ENCODE assay signal across 8 mouse cellular contexts in genomic region chr5:92136536-92137238, GRCm38 (mm10). TPM values are rescaled to one million over a fixed set of nuclear protein-coding genes. Genes with fewer than 3 reads are reported as not detected.
DNase-seq lines count a peak whose midpoint lies in the region; ATAC-seq and TF ChIP-seq lines count a peak whose summit lies in the region.

No protein-coding gene starts in this region.

- H3K9ac ChIP-seq in kidney, embryonic 16.5 days (replicated peaks; ENCODE audit: low read length): 0 out of 2 replicates have a peak overlapping the region, but pooled peaks have one; percentile 15
- peak overlapping the region; percentile 61 for H3K9ac ChIP-seq in embryonic facial prominence, embryonic 13.5 days
- H3K9ac ChIP-seq in intestine, embryonic 16.5 days (ENCODE audit: low read depth, low read length): no peak overlapping the region; the same call in 1 of the 2 replicates
- H3K9ac ChIP-seq in neural tube, embryonic 12.5 days: peak overlapping the region; percentile 56

- DNase-seq in kidney, adult 2 months: no peak
- no peak for DNase-seq in frontal cortex, postnatal 10 days (ENCODE audit: low spot score in 2 of 2)
- no peak for DNase-seq in adrenal gland, adult 8-10 months
- no peak for DNase-seq in adrenal gland, adult 18-20 months (ENCODE audit: low spot score in 2 of 2)

- TF ChIP-seq CTCF in kidney, adult 2 months (conservative IDR thresholded peaks at IDR 0.05; ENCODE audit: insufficient read depth, insufficient read length, low read depth, low read length): no peak

- peak overlapping the region; percentile 91 for H3K4me2 ChIP-seq in kidney, embryonic 16.5 days (replicated peaks; ENCODE audit: low read depth, low read length)
- peak overlapping the region; percentile 77 for H3K4me2 ChIP-seq in embryonic facial prominence, embryonic 13.5 days
- peak overlapping the region; percentile 68; the same call in 1 of the 2 replicates for H3K4me2 ChIP-seq in intestine, embryonic 16.5 days (ENCODE audit: low read depth, low read length)
- peak overlapping the region; percentile 72 for H3K4me2 ChIP-seq in neural tube, embryonic 12.5 days (replicated peaks)

- no peak for ATAC-seq in kidney, embryonic 16.5 days (ENCODE audit: low FRiP score, low TSS enrichment)
- no peak for ATAC-seq in embryonic facial prominence, embryonic 13.5 days (ENCODE audit: insufficient number of reproducible peaks, insufficient read depth, low FRiP score, low TSS enrichment, low read depth)
- no peak for ATAC-seq in intestine, embryonic 16.5 days
- no peak for ATAC-seq in neural tube, embryonic 12.5 days (ENCODE audit: low FRiP score, low read depth)

- H3K27me3 ChIP-seq in kidney, embryonic 16.5 days (ENCODE audit: insufficient read depth, low read length): no peaks in the 10 kb centered on the region
- no peaks in the 10 kb centered on the region for H3K27me3 ChIP-seq in kidney, adult 2 months (replicated peaks; ENCODE audit: control insufficient read depth, insufficient read depth, low read length)
- H3K27me3 ChIP-seq in embryonic facial prominence, embryonic 13.5 days: no peaks in the 10 kb centered on the region
- H3K27me3 ChIP-seq in intestine, embryonic 16.5 days (replicated peaks; ENCODE audit: control insufficient read depth, insufficient read depth, low read length): no peaks in the 10 kb centered on the region
- no peaks in the 10 kb centered on the region for H3K27me3 ChIP-seq in neural tube, embryonic 12.5 days (replicated peaks)

- H3K4me1 ChIP-seq in kidney, embryonic 16.5 days (ENCODE audit: insufficient read depth, low read length): peaks cover 22% of the 10 kb centered on the region
- peaks cover 10% of the 10 kb centered on the region for H3K4me1 ChIP-seq in kidney, adult 2 months (ENCODE audit: control insufficient read depth, insufficient read depth, low read length)
- peaks cover 24% of the 10 kb centered on the region for H3K4me1 ChIP-seq in embryonic facial prominence, embryonic 13.5 days
- H3K4me1 ChIP-seq in intestine, embryonic 16.5 days (ENCODE audit: control insufficient read depth, insufficient read depth, low read length): peaks cover 6% of the 10 kb centered on the region; the same call in 1 of the 2 replicates
- peaks cover 21% of the 10 kb centered on the region for H3K4me1 ChIP-seq in neural tube, embryonic 12.5 days

- TF ChIP-seq POLR2A in kidney, adult 2 months (IDR thresholded peaks at IDR 0.05; ENCODE audit: low read depth, low read length): no peak

- no peaks in the 10 kb centered on the region for H3K9me3 ChIP-seq in kidney, embryonic 16.5 days (ENCODE audit: low read length)
- no peaks in the 10 kb centered on the region for H3K9me3 ChIP-seq in embryonic facial prominence, embryonic 13.5 days
- no peaks in the 10 kb centered on the region for H3K9me3 ChIP-seq in intestine, embryonic 16.5 days (ENCODE audit: control insufficient read depth, low read length)
- no peaks in the 10 kb centered on the region for H3K9me3 ChIP-seq in neural tube, embryonic 12.5 days

- peak overlapping the region; percentile 91 for H3K4me3 ChIP-seq in kidney, embryonic 16.5 days (ENCODE audit: low read length)
- no peak overlapping the region for H3K4me3 ChIP-seq in kidney, adult 2 months (ENCODE audit: insufficient read depth, low read depth, low read length)
- H3K4me3 ChIP-seq in embryonic facial prominence, embryonic 13.5 days: peak overlapping the region; percentile 88
- peak overlapping the region; percentile 92 for H3K4me3 ChIP-seq in intestine, embryonic 16.5 days (ENCODE audit: low read length)
- H3K4me3 ChIP-seq in neural tube, embryonic 12.5 days: peak overlapping the region; percentile 87

- H3K27ac ChIP-seq in kidney, embryonic 16.5 days (ENCODE audit: low read length): no peak overlapping the region
- H3K27ac ChIP-seq in kidney, adult 2 months (ENCODE audit: insufficient read depth, low read depth, low read length): no peak overlapping the region
- no peak overlapping the region for H3K27ac ChIP-seq in embryonic facial prominence, embryonic 13.5 days
- no peak overlapping the region for H3K27ac ChIP-seq in intestine, embryonic 16.5 days (ENCODE audit: low read length)
- H3K27ac ChIP-seq in neural tube, embryonic 12.5 days: no peak overlapping the region

- H3K36me3 ChIP-seq in kidney, embryonic 16.5 days (ENCODE audit: insufficient read depth, low read length): no peaks in the 10 kb centered on the region
- H3K36me3 ChIP-seq in kidney, adult 2 months (ENCODE audit: control insufficient read depth, insufficient read depth, low read length): no peaks in the 10 kb centered on the region
- H3K36me3 ChIP-seq in embryonic facial prominence, embryonic 13.5 days: 0 out of 2 replicates have a peak, but pooled peaks cover under 1% of the 10 kb centered on the region
- H3K36me3 ChIP-seq in intestine, embryonic 16.5 days (ENCODE audit: control insufficient read depth, insufficient read depth, low read length): no peaks in the 10 kb centered on the region
- peaks cover 5% of the 10 kb centered on the region for H3K36me3 ChIP-seq in neural tube, embryonic 12.5 days

- 61% methylated on average over 9 of the region's 9 CpGs for WGBS in kidney, embryonic 16.5 days
- 65% methylated on average over 9 of the region's 9 CpGs for WGBS in kidney, adult 2 months
- WGBS in embryonic facial prominence, embryonic 13.5 days: 67% methylated on average over 9 of the region's 9 CpGs
- 64% methylated on average over 9 of the region's 9 CpGs for WGBS in intestine, embryonic 16.5 days
- 68% methylated on average over 9 of the region's 9 CpGs for WGBS in neural tube, embryonic 12.5 days

RNA-seq across cellular contexts. Expression of gene Uso1, which starts 1.1 kb away (rescaled TPM):
- polyA plus RNA-seq in kidney, embryonic 16.5 days (2015; fragmentation: Nextera tagmentation; extraction: Ambion mirVana): 40.0 and 40.5 TPM in 2 replicates
- polyA plus RNA-seq in kidney, adult 2 months (2012; rRNA removed): 23.0 and 28.7 TPM in 2 replicates
- 45.4 and 47.0 TPM in 2 replicates for polyA plus RNA-seq in embryonic facial prominence, embryonic 13.5 days (2015; fragmentation: Nextera tagmentation; extraction: Ambion mirVana)
- polyA plus RNA-seq in intestine, embryonic 16.5 days (2015; fragmentation: Nextera tagmentation; extraction: Ambion mirVana): 43.5 and 46.7 TPM in 2 replicates
- polyA plus RNA-seq in neural tube, embryonic 12.5 days (2016; fragmentation: Nextera tagmentation; extraction: Ambion mirVana): 52.3 and 53.1 TPM in 2 replicates
- total RNA-seq in adrenal gland, adult 8-10 months (2022): 100 to 1,000 TPM in 1 of 4 experiments, 10 to 100 TPM in 3; 84.5 to 114 (median 92.1) TPM
- 10 to 100 TPM; 81.8 to 98.8 TPM for total RNA-seq in adrenal gland, adult 18-20 months (2021)

RNA-seq across cellular contexts. Expression of gene G3bp2, which starts 53.2 kb away (rescaled TPM):
- polyA plus RNA-seq in kidney, embryonic 16.5 days (2015; fragmentation: Nextera tagmentation; extraction: Ambion mirVana): 155 and 169 TPM in 2 replicates
- polyA plus RNA-seq in kidney, adult 2 months (2012; rRNA removed): 15.1 and 20.6 TPM in 2 replicates
- polyA plus RNA-seq in embryonic facial prominence, embryonic 13.5 days (2015; fragmentation: Nextera tagmentation; extraction: Ambion mirVana): 202 and 213 TPM in 2 replicates
- 147 and 167 TPM in 2 replicates for polyA plus RNA-seq in intestine, embryonic 16.5 days (2015; fragmentation: Nextera tagmentation; extraction: Ambion mirVana)
- 327 and 357 TPM in 2 replicates for polyA plus RNA-seq in neural tube, embryonic 12.5 days (2016; fragmentation: Nextera tagmentation; extraction: Ambion mirVana)
- 100 to 1,000 TPM; 152 to 167 (median 162) TPM for total RNA-seq in adrenal gland, adult 8-10 months (2022)
- 100 to 1,000 TPM; 117 to 135 TPM for total RNA-seq in adrenal gland, adult 18-20 months (2021)
